Mouse (Mus musculus) ES-Bruce4 (cell line): Measurements from ENCODE around the gene Abcf1. TPM values are rescaled to one million over a fixed set of nuclear protein-coding genes. Genes with fewer than 3 reads are reported as not detected.

Source experiments
- H3K27ac ChIP-seq: 2 replicates; pipeline ENCODE4 v1.5.1; 2012; ENCODE audit warnings: low read length, inconsistent platforms; ENCODE audit not compliant: insufficient read depth
- H3K27me3 ChIP-seq: 2 replicates; pipeline ENCODE4 v1.6.1; 2012; ENCODE audit warnings: mild to moderate bottlenecking, low read length, inconsistent platforms; ENCODE audit not compliant: control insufficient read depth, poor library complexity, insufficient read depth, severe bottlenecking
- H3K36me3 ChIP-seq: 2 replicates; pipeline ENCODE4 v1.6.1; 2012; ENCODE audit warnings: inconsistent platforms, mild to moderate bottlenecking, low read length, moderate library complexity; ENCODE audit not compliant: control insufficient read depth, poor library complexity, insufficient read depth, severe bottlenecking
- H3K4me1 ChIP-seq: one replicate; pipeline ENCODE4 v1.8.1; 2011; ENCODE audit warnings: low read length; ENCODE audit not compliant: control insufficient read depth, insufficient read depth
- H3K4me3 ChIP-seq: 2 replicates; pipeline ENCODE4 v1.5.1; 2011; ENCODE audit warnings: low read depth, mild to moderate bottlenecking, low read length
- H3K9ac ChIP-seq: 2 replicates; pipeline ENCODE4 v1.6.1; 2012; ENCODE audit warnings: low read depth, mild to moderate bottlenecking, inconsistent platforms; ENCODE audit not compliant: poor library complexity, severe bottlenecking
- H3K9me3 ChIP-seq: replicated peaks from 2 replicates; pipeline ENCODE4 v1.6.1; 2012; ENCODE audit warnings: mild to moderate bottlenecking, low read length, inconsistent platforms; ENCODE audit not compliant: control insufficient read depth, poor library complexity, insufficient read depth, severe bottlenecking
- CTCF ChIP-seq: IDR thresholded peaks from one replicate; pipeline ENCODE4 v1.8.1; 2011; ENCODE audit warnings: low read depth, low read length
- EP300 ChIP-seq: IDR thresholded peaks from 2 replicates; pipeline ENCODE4 v1.6.1; 2011; ENCODE audit warnings: low read depth, low read length; ENCODE audit not compliant: insufficient read depth
- POLR2A ChIP-seq: IDR thresholded peaks from one replicate; pipeline ENCODE4 v1.8.1; 2011; ENCODE audit warnings: low read length; ENCODE audit not compliant: insufficient read depth
- polyA plus RNA-seq: library from polyadenylated mRNA; stranded (reverse); fragments of >200 nt; gene quantifications from 2 replicates; pipeline ENCODE4 v1.2.4, GENCODE M21; 2011; ENCODE audit warnings: low read depth; ENCODE audit not compliant: missing spikeins, insufficient read depth, insufficient read length

Abcf1 gene
- polyA plus RNA-seq, 1 experiment, result 213 TPM

DNA sequence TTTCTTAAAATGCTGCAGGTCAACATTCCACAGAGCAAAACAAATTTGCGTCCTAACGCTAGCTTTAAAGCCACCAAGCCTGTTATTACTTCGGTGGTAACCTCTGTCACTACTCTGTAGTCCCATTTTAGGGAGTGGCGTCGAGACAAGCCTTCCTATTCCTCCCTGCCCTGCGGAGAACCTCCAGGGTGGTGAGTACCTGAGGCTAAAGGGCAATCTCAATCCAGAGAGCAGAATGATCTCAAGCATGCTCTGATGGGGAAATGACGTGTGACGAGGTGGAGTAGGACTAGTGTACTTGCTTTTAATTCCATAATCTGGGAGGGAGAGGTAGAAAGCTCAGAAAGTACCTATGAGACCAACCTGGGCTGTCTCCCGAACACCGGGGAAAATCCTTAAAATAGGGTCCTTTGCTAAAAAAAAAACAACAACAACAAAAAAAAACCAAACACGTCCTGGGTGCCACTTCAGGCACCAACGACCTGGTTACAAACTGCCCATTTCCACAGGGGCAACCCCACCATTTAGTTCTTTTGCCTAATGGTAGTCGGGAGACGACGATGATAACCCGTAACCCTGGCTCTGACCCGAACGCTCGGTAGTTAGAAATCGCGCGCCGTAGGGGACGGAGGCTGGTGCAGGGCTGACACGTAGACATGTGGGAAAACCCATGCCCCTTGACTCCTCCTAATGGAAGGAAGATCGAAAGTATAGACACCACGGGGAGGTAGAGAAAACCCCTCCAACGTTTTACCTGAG lies 53.8 kb downstream of the Abcf1 start:
- no peak for TF ChIP-seq CTCF
- no peak for TF ChIP-seq EP300
- no peak for TF ChIP-seq POLR2A
- Histone ChIP-seq H3K4me1 (peaks cover 2% of the 10 kb centered on the region), H3K27ac (peak overlapping the region; percentile 80), H3K36me3 (peaks cover 40% of the 10 kb centered on the region), H3K27me3 (no peaks in the 10 kb centered on the region), H3K4me3 (peak overlapping the region; percentile 100), H3K9me3 (no peaks in the 10 kb centered on the region), H3K9ac (peak overlapping the region; percentile 86)

DNA sequence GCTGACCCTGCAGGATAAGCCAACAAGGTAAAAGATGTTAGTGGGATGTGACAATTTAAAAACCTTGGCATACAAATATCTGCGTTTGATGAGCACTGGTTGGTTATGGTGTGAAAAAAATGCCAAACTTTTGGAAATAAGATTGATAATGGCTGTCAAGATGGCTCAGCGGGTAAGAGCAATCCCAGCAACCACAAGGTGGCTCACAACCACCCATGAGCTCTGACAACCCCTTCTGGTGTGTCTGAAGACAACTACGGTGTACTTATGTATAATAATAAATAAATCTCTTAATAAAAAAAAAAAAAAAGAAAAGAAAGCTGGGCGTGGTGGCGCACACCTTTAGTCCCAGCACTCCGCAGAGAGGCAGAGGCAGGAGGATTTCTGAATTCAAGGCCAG lies 54.6 kb downstream of the Abcf1 start:
- no peak overlapping the region for H3K27ac ChIP-seq
- H3K4me3 ChIP-seq, result peak overlapping the region; percentile 100
- H3K9me3 ChIP-seq, result no peaks in the 10 kb centered on the region
- H3K27me3 ChIP-seq, result no peaks in the 10 kb centered on the region
- TF ChIP-seq POLR2A (no peak), CTCF (no peak), EP300 (no peak)
- peaks cover 42% of the 10 kb centered on the region for H3K36me3 ChIP-seq
- H3K4me1 ChIP-seq, result peaks cover 2% of the 10 kb centered on the region
- H3K9ac ChIP-seq, result peak overlapping the region; percentile 86

DNA sequence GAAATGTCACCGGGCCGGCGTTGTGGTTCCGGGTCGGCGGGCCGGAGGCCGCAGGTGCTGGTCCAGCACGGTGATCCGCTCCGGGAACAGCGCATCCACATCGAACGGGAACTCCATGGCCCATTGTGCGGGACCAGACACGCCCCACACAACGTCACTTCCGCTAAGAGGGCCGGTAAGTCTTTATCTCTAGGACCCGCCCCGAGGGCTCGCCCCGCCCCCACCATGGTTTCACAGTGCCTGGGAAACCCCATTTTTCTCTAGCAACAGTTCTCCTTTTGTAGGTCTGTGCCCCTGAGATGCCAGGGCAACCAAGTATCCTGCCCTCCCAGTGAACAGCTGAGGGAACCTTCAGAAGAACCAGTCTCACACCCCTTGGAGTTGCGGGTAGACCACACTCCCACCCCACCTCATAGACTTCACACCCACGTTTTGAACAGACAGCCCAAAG lies 59.6 kb downstream of the Abcf1 start, which contains the start of gene Atat1:
TSS of gene Atat1 (minus strand) at position 157 of the 451 bp plus-strand sequence.
- Histone ChIP-seq H3K4me1 (no peaks in the 10 kb centered on the region), H3K9ac (peak within 1 kb of the TSS; percentile 66), H3K4me3 (peak within 1 kb of the TSS; percentile 83), H3K27ac (no peak within 1 kb of the TSS; the same call in 1 of the 2 replicates), H3K9me3 (no peaks in the 10 kb centered on the region), H3K36me3 (peaks cover 37% of the 10 kb centered on the region), H3K27me3 (no peaks in the 10 kb centered on the region)
- TF ChIP-seq POLR2A, result peak; percentile 68
- no peak for TF ChIP-seq CTCF

DNA sequence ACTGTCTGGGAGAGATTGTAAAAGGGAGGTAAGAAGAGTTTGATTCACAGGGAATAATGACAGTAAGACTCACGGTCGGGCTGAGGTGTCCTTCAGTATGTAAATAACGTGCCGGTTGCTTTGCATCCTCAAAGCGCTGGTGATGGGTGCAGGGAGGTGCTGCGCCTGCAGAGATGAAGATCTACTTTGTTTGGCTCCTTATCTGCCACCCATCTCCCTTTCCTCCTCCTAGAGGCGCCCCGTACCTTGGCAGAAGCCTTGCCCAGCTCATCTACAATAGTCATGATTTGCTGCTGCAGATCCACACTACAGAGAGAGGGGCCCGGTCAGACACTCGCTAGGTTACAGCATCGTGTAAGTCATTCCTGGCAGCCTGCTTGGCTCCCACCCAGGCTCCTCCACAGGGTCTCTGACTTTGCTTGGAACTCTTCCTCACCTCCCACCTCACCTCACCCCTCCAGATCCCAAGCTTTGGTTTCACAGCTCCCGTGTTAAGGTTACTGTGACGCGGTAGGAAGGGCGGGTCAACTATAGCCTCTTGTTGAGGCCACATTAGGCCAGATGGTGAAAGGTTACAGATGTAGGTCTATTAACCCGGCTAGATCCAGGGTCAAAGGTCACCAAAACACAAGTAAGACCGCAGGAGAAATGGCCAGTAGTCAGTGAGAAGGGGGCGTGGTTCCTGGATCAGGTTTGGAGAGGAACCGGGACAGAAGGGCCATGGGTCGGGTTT lies 60.2 kb downstream of the Abcf1 start:
- peak overlapping the region; percentile 83 for H3K4me3 ChIP-seq
- H3K27me3 ChIP-seq, result no peaks in the 10 kb centered on the region
- H3K27ac ChIP-seq, result no peak overlapping the region; the same call in 1 of the 2 replicates
- peak overlapping the region; percentile 66 for H3K9ac ChIP-seq
- H3K9me3 ChIP-seq, result no peaks in the 10 kb centered on the region
- peaks cover 34% of the 10 kb centered on the region for H3K36me3 ChIP-seq
- no peak for TF ChIP-seq EP300
- no peak for TF ChIP-seq CTCF
- TF ChIP-seq POLR2A, result no peak
- H3K4me1 ChIP-seq, result no peaks in the 10 kb centered on the region

DNA sequence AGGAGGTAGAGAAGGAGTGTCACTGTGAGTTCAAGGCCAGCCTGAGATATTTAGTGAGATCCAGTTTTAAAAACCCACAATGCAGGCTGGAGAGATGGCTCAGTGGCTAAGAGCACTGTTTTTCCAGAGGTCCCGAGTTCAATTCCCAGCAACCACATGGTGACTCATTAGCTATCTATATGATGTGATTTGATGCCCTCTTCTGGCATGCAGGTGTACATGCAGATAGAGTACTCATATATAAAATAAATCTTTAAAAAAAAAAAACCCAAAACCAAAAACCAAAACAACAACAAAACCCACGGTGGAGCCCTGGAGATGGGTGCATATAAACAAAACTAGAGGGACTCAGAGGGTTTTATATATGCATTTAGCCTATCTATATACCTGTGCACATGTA lies 62.0 kb downstream of the Abcf1 start:
- no peaks in the 10 kb centered on the region for H3K4me1 ChIP-seq
- H3K27me3 ChIP-seq, result no peaks in the 10 kb centered on the region
- no peak overlapping the region for H3K27ac ChIP-seq
- no peak overlapping the region for H3K4me3 ChIP-seq
- no peaks in the 10 kb centered on the region for H3K9me3 ChIP-seq
- H3K36me3 ChIP-seq, result peaks cover 21% of the 10 kb centered on the region
- TF ChIP-seq EP300 (no peak), POLR2A (no peak), CTCF (no peak)
- no peak overlapping the region for H3K9ac ChIP-seq

Other genes with a start within 250 kb of the Abcf1 start
- gene Ier3, start 148.1 kb downstream of the Abcf1 start, polyA plus RNA-seq, result 31.3 and 35.5 TPM in 2 replicates
- 46.8 and 47.4 TPM in 2 replicates for gene Flot1, start 146.5 kb downstream of the Abcf1 start, polyA plus RNA-seq
- 1,430 and 1,461 TPM in 2 replicates for gene Tubb5, start 131.5 kb downstream of the Abcf1 start, polyA plus RNA-seq
- gene Mdc1, start 128.2 kb downstream of the Abcf1 start, polyA plus RNA-seq, result 131 and 147 TPM in 2 replicates
- gene Nrm, start 108.4 kb downstream of the Abcf1 start, polyA plus RNA-seq, result 32.9 and 35.3 TPM in 2 replicates
- 18.6 and 20.1 TPM in 2 replicates for gene Ppp1r18, start 104.2 kb downstream of the Abcf1 start, polyA plus RNA-seq
- 533 and 573 TPM in 2 replicates for gene Dhx16, start 89.9 kb downstream of the Abcf1 start, polyA plus RNA-seq
- gene 2310061I04Rik, start 72.3 kb downstream of the Abcf1 start, polyA plus RNA-seq, result 58.1 and 58.9 TPM in 2 replicates
- 33.4 and 42.5 TPM in 2 replicates for gene Atat1, start 59.7 kb downstream of the Abcf1 start, polyA plus RNA-seq
- 117 and 144 TPM in 2 replicates for gene Mrps18b, start 53.4 kb downstream of the Abcf1 start, polyA plus RNA-seq
- gene Ppp1r10, start 53.3 kb downstream of the Abcf1 start, polyA plus RNA-seq, result 54.0 and 58.7 TPM in 2 replicates
- gene Gnl1, start 10.1 kb upstream of the Abcf1 start, polyA plus RNA-seq, result 34.5 and 37.0 TPM in 2 replicates
- 25.5 and 33.5 TPM in 2 replicates for gene Prr3, start 10.5 kb upstream of the Abcf1 start, polyA plus RNA-seq
- gene H2-T24, start 50.8 kb upstream of the Abcf1 start, polyA plus RNA-seq, result 0.78 TPM in 1 of 2 replicates, not detected in the other
- gene H2-T23, start 63.1 kb upstream of the Abcf1 start, polyA plus RNA-seq, result 0.46 and 1.1 TPM in 2 replicates
- 17.3 and 18.2 TPM in 2 replicates for gene H2-T22, start 73.0 kb upstream of the Abcf1 start, polyA plus RNA-seq
- not detected in 2 replicates for gene Gm6034, start 73.2 kb upstream of the Abcf1 start, polyA plus RNA-seq
- not detected in 2 replicates for gene Gm11127, start 88.6 kb upstream of the Abcf1 start, polyA plus RNA-seq
- 0.41 TPM in 1 of 2 replicates, not detected in the other for gene Gm19684, start 151.9 kb upstream of the Abcf1 start, polyA plus RNA-seq
- gene Gm7030, start 159.7 kb upstream of the Abcf1 start, polyA plus RNA-seq, result 0.81 and 1.4 TPM in 2 replicates
- gene Gm8909, start 198.8 kb upstream of the Abcf1 start, polyA plus RNA-seq, result 13.5 and 17.5 TPM in 2 replicates
- 0.64 and 0.84 TPM in 2 replicates for gene H2-T3, start 220.5 kb upstream of the Abcf1 start, polyA plus RNA-seq